13 mouse cellular contexts compared by ENCODE assay signal in the genomic region with DNA sequence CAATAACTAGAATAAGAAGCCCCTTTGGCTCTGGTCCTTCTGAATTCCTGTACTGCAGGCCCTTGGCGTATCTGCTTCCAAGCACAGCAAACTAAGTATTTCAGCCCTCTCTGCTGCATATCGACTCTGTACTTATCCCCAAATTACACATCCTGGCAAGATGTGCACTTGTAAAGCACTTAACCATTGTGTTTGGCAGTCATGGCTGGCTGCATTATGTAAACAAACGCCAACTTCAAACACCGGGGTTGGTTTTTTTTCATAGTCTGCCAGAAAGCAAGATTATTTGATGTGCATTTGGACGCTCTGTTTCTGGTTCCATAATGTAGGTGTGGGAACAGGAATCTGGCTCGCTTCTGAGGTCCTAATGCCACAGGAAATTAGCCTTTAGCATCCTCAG.
"Had no signal": no experiment of that assay in that cellular context is flagged by ENCODE, and none has a peak within 500 bp of the region (broad histone marks: within the 10 kb centered on the region; RNA-seq: fewer than 3 reads in every experiment).

No protein-coding gene starts in this region.

- H3K4me3 ChIP-seq: kidney, embryonic 15.5 days; midbrain, embryonic 12.5 days; neural tube, embryonic 13.5 days had no signal

- H3K4me2 ChIP-seq: kidney, embryonic 15.5 days; midbrain, embryonic 12.5 days; neural tube, embryonic 13.5 days had no signal

- H3K9ac ChIP-seq: kidney, embryonic 15.5 days; liver, embryonic 14.5 days; midbrain, embryonic 12.5 days; neural tube, embryonic 13.5 days had no signal

- ATAC-seq: midbrain, embryonic 16.5 days had no signal

- H3K27ac ChIP-seq: kidney, embryonic 15.5 days; liver, embryonic 14.5 days; midbrain, embryonic 12.5 days; neural tube, embryonic 13.5 days had no signal

- H3K9me3 ChIP-seq: kidney, embryonic 15.5 days; midbrain, embryonic 12.5 days; neural tube, embryonic 13.5 days had no signal

- H3K36me3 ChIP-seq: midbrain, embryonic 12.5 days; neural tube, embryonic 13.5 days had no signal

- H3K27me3 ChIP-seq: kidney, embryonic 15.5 days; midbrain, embryonic 12.5 days; neural tube, embryonic 13.5 days had no signal

- DNase-seq: kidney, adult 18-20 months; kidney, postnatal 14 days; left cerebral cortex, postnatal 4 days; retina, postnatal 1 day; right cerebral cortex, postnatal 4 days; spleen, adult 18-20 months; thymus, adult 18-20 months; thymus, postnatal 14 days had no signal
